Mouse (Mus musculus) heart, embryonic 16.5 days (tissue): ENCODE measurements around the gene Hacd2. TPM values are rescaled to one million over a fixed set of nuclear protein-coding genes. Genes with fewer than 3 reads are reported as not detected.

Source experiments
- ATAC-seq: fragments of 200-750 bp; cut with Nextera tagmentation; replicated peaks from 2 replicates; pipeline ENCODE4 v1.8.0; 2017; ENCODE audit warnings: moderate number of reproducible peaks; ENCODE audit not compliant: insufficient read depth, low FRiP score; ENCODE audit errors: extremely low read depth
- H3K27ac ChIP-seq: fragments of 300-500 bp; sonication (generic); 2 replicates; pipeline ENCODE4 v1.5.1; 2014; ENCODE audit warnings: mild to moderate bottlenecking, low read length, control low read depth, moderate library complexity
- H3K27me3 ChIP-seq: fragments of 300-500 bp; sonication (generic); 2 replicates; pipeline ENCODE4 v1.6.1; 2014; ENCODE audit warnings: low read length, mixed read lengths; ENCODE audit not compliant: control insufficient read depth, insufficient read depth
- H3K36me3 ChIP-seq: fragments of 300-500 bp; sonication (generic); 2 replicates; pipeline ENCODE4 v1.6.1; 2014; ENCODE audit not compliant: control insufficient read depth, insufficient read depth
- H3K4me1 ChIP-seq: fragments of 300-500 bp; sonication (generic); 2 replicates; pipeline ENCODE4 v1.6.1; 2014; ENCODE audit warnings: low read length, mixed read lengths; ENCODE audit not compliant: control insufficient read depth, insufficient read depth
- H3K4me2 ChIP-seq: fragments of 300-500 bp; sonication (generic); 2 replicates; pipeline ENCODE4 v1.6.1; 2014; ENCODE audit warnings: low read depth, mild to moderate bottlenecking, control low read depth, low read length
- H3K4me3 ChIP-seq: fragments of 300-500 bp; sonication (generic); 2 replicates; pipeline ENCODE4 v1.5.1; 2014; ENCODE audit warnings: mild to moderate bottlenecking, control low read depth, low read length
- H3K9ac ChIP-seq: fragments of 300-500 bp; sonication (generic); 2 replicates; pipeline ENCODE4 v1.6.1; 2014; ENCODE audit warnings: low read length, control low read depth
- H3K9me3 ChIP-seq: fragments of 300-500 bp; sonication (generic); replicated peaks from 2 replicates; pipeline ENCODE4 v1.6.1; 2016; ENCODE audit warnings: low read length; ENCODE audit not compliant: control insufficient read depth
- WGBS: fragments of 180-500 bp; shearing (Covaris S2); extraction: QIAGEN DNeasy Blood & Tissue Kit; methylation state at CpG from one replicate; pipeline ENCODE4 v1.1.7; 2014; 5-methylcytosine and 5-hydroxymethylcytosine counted together
- polyA plus RNA-seq: library from polyadenylated mRNA; unstranded; fragments of >200 nt; fragmentation: Nextera tagmentation; extraction: Ambion mirVana; gene quantifications from 2 replicates; pipeline ENCODE4 v1.2.1, GENCODE M21; 2015

Hacd2 gene
- polyA plus RNA-seq, 1 experiment from 2014 or later, result 61.5 TPM

GRCm38 (mm10) chr16:35155391-35156305, 133.4 kb downstream of the Hacd2 start:
- peak overlapping the region; percentile 81 for H3K4me3 ChIP-seq
- ATAC-seq, result peak; percentile 58
- no peaks in the 10 kb centered on the region for H3K9me3 ChIP-seq
- H3K9ac ChIP-seq, result peak overlapping the region; percentile 92
- H3K4me1 ChIP-seq, result peaks cover 26% of the 10 kb centered on the region
- peaks cover 39% of the 10 kb centered on the region for H3K27me3 ChIP-seq
- WGBS, result under 1% methylated on average over 73 of the region's 87 CpGs
- H3K27ac ChIP-seq, result peak overlapping the region; percentile 93
- peak overlapping the region; percentile 93 for H3K4me2 ChIP-seq
- H3K36me3 ChIP-seq, result no peaks in the 10 kb centered on the region

- ATAC-seq, result no peak; the same call in 1 of the 2 replicates
- Histone ChIP-seq H3K27ac (peak overlapping the region; percentile 93), H3K36me3 (no peaks in the 10 kb centered on the region), H3K4me3 (peak overlapping the region; percentile 81), H3K9me3 (no peaks in the 10 kb centered on the region), H3K27me3 (peaks cover 35% of the 10 kb centered on the region), H3K4me1 (peaks cover 31% of the 10 kb centered on the region), H3K4me2 (peak overlapping the region; percentile 93), H3K9ac (peak overlapping the region; percentile 92)
- 3% methylated on average over 48 of the region's 48 CpGs for WGBS
Measured at GRCm38 (mm10) chr16:35156306-35156695, 134.1 kb downstream of the Hacd2 start.

GRCm38 (mm10) chr16:35156832-35157231, 134.6 kb downstream of the Hacd2 start:
- H3K27me3 ChIP-seq, result peaks cover 30% of the 10 kb centered on the region
- H3K9ac ChIP-seq, result peak overlapping the region; percentile 92
- peak overlapping the region; percentile 93 for H3K4me2 ChIP-seq
- H3K4me1 ChIP-seq, result peaks cover 33% of the 10 kb centered on the region
- H3K4me3 ChIP-seq, result peak overlapping the region; percentile 81
- no peaks in the 10 kb centered on the region for H3K9me3 ChIP-seq
- H3K27ac ChIP-seq, result peak overlapping the region; percentile 64
- no peak for ATAC-seq
- no peaks in the 10 kb centered on the region for H3K36me3 ChIP-seq
- WGBS, result 62% methylated on average over 21 of the region's 21 CpGs

Other genes starting within 250 kb of the Hacd2 start
- 9.2 and 10.3 TPM in 2 replicates for gene Adcy5, start 132.4 kb downstream of the Hacd2 start, polyA plus RNA-seq